In the genomic region with DNA sequence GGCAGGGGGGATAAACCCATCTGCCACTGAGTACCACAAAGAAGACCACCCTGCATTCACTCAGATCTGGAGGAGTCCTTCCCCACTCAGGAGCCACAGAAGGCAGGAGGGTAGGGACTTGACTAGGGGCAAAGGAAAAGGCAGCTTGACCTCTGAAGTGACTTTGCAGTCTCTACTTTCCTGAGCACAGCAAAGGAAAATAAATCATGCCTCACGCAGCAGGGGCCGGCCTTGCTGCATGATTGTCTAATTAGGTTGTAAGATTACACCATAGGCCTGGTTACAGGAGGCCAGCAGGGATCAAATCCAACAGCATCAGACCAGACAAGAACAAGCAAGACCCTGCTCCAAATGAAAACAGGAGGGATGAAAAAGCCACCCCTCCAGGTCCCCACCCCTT, we compare ENCODE assay signal across 16 mouse cellular contexts.
DNase-seq lines count a peak whose midpoint lies in the region; ATAC-seq lines count a peak whose summit lies in the region.
"Had no signal": no experiment of that assay in that cellular context is flagged by ENCODE, and none has a peak within 500 bp of the region (broad histone marks: within the 10 kb centered on the region; RNA-seq: fewer than 3 reads in every experiment).

No protein-coding gene starts in this region.

- H3K9me3 ChIP-seq in embryonic facial prominence, embryonic 11.5 days (replicated peaks; ENCODE audit: control insufficient read depth, low read length), result no peaks in the 10 kb centered on the region
- H3K9me3 ChIP-seq: embryonic facial prominence, embryonic 15.5 days; midbrain, embryonic 12.5 days had no signal

- intact Hi-C loops in left cerebral cortex, postnatal 4 days (cut with DNase I), result no loop called here

- H3K4me2 ChIP-seq in embryonic facial prominence, embryonic 11.5 days (ENCODE audit: low read depth, low read length), result no peak overlapping the region
- H3K4me2 ChIP-seq: embryonic facial prominence, embryonic 15.5 days; midbrain, embryonic 12.5 days had no signal

- no peaks in the 10 kb centered on the region for H3K27me3 ChIP-seq in embryonic facial prominence, embryonic 11.5 days (ENCODE audit: control insufficient read depth, insufficient read depth, low read length)
- H3K27me3 ChIP-seq: embryonic facial prominence, embryonic 15.5 days; midbrain, embryonic 12.5 days had no signal

- H3K4me1 ChIP-seq in embryonic facial prominence, embryonic 11.5 days (ENCODE audit: control insufficient read depth, insufficient read depth, low read length), result peaks cover 4% of the 10 kb centered on the region

- H3K4me3 ChIP-seq in embryonic facial prominence, embryonic 11.5 days (ENCODE audit: low read depth, low read length), result no peak overlapping the region
- H3K4me3 ChIP-seq: embryonic facial prominence, embryonic 15.5 days; heart, adult 2 months; midbrain, embryonic 12.5 days had no signal

- WGBS in embryonic facial prominence, embryonic 11.5 days, result 7% methylated on average over 2 of the region's 2 CpGs

- H3K9ac ChIP-seq in embryonic facial prominence, embryonic 11.5 days (replicated peaks; ENCODE audit: low read length), result no peak overlapping the region
- H3K9ac ChIP-seq: embryonic facial prominence, embryonic 15.5 days; midbrain, embryonic 12.5 days had no signal

- no peaks in the 10 kb centered on the region for H3K36me3 ChIP-seq in embryonic facial prominence, embryonic 11.5 days (replicated peaks; ENCODE audit: control insufficient read depth, insufficient read depth, low read depth, low read length)
- H3K36me3 ChIP-seq: embryonic facial prominence, embryonic 15.5 days; midbrain, embryonic 12.5 days had no signal

- peak overlapping the region; percentile 67 for H3K27ac ChIP-seq in embryonic facial prominence, embryonic 11.5 days (replicated peaks; ENCODE audit: low read depth, low read length)
- H3K27ac ChIP-seq: embryonic facial prominence, embryonic 15.5 days; heart, adult 2 months; midbrain, embryonic 12.5 days had no signal

- peak; percentile 9 for DNase-seq in kidney, adult 9 months
- DNase-seq in kidney, adult 18-20 months, result no peak
- peak; percentile 48 for DNase-seq in urinary bladder, postnatal 14 days (ENCODE audit: low spot score)
- DNase-seq in urinary bladder, adult 2 months (ENCODE audit: low spot score), result no peak
- DNase-seq in embryonic facial prominence, embryonic 11.5 days (ENCODE audit: low spot score), result peak; percentile 63
- no peak for DNase-seq in layer of hippocampus, postnatal 25 days (ENCODE audit: extremely low spot score in 1 of 2, low spot score in 1 of 2)
- DNase-seq in layer of hippocampus, adult 18-20 months (ENCODE audit: low spot score in 2 of 2), result no peak
- DNase-seq in left cerebral cortex, postnatal 4 days, result no peak
- DNase-seq: cerebellum, adult 2 months; heart, adult 2 months; layer of hippocampus, adult 9-11 months; liver; right cerebral cortex, postnatal 4 days had no signal

- no peak for ATAC-seq in embryonic facial prominence, embryonic 11.5 days (replicated peaks; ENCODE audit: insufficient number of reproducible peaks, low FRiP score, low TSS enrichment, low read depth)
- ATAC-seq: hindbrain, embryonic 16.5 days had no signal

Comparison
In these comparisons a context has a peak if more than half of its experiments do, and no peak if none do; other contexts are left out.
1. DNase-seq: peak in kidney, adult 9 months (single experiment), urinary bladder, postnatal 14 days (single experiment) and embryonic facial prominence, embryonic 11.5 days (single experiment); none in kidney, adult 18-20 months (single experiment), urinary bladder, adult 2 months (single experiment), layer of hippocampus, postnatal 25 days (0 of 2), layer of hippocampus, adult 18-20 months (0 of 2) and left cerebral cortex, postnatal 4 days (single experiment).